ENCODE assay signal across 19 mouse cellular contexts in genomic region chr2:52495097-52495694, GRCm38 (mm10).
DNase-seq lines count a peak whose midpoint lies in the region; ATAC-seq and TF ChIP-seq lines count a peak whose summit lies in the region.
"Had no signal": no experiment of that assay in that cellular context is flagged by ENCODE, and none has a peak within 500 bp of the region (broad histone marks: within the 10 kb centered on the region; RNA-seq: fewer than 3 reads in every experiment).

No protein-coding gene starts in this region.

- ATAC-seq in forebrain, embryonic 13.5 days = peak; percentile 69; the same call in 1 of the 2 replicates
- no peak for ATAC-seq in forebrain, embryonic 12.5 days (ENCODE audit: low FRiP score)
- peak; percentile 66; the same call in 1 of the 2 replicates for ATAC-seq in hindbrain, postnatal 0 days
- no peak for ATAC-seq in hindbrain, embryonic 13.5 days (ENCODE audit: low FRiP score)
- ATAC-seq: activated CD4-positive, CD25-positive, alpha-beta regulatory T cell, adult 4 months; intestine, embryonic 16.5 days; liver, embryonic 12.5 days had no signal

- no peak overlapping the region for H3K27ac ChIP-seq in forebrain, embryonic 13.5 days
- no peak overlapping the region for H3K27ac ChIP-seq in forebrain, embryonic 12.5 days
- no peak overlapping the region for H3K27ac ChIP-seq in hindbrain, postnatal 0 days
- H3K27ac ChIP-seq in hindbrain, embryonic 13.5 days = no peak overlapping the region
- H3K27ac ChIP-seq: hindbrain, embryonic 10.5 days; limb, embryonic 12.5 days; liver, embryonic 12.5 days had no signal

- H3K27me3 ChIP-seq in forebrain, embryonic 13.5 days = no peaks in the 10 kb centered on the region
- peaks cover 4% of the 10 kb centered on the region; the same call in 1 of the 2 replicates for H3K27me3 ChIP-seq in forebrain, embryonic 12.5 days
- H3K27me3 ChIP-seq in hindbrain, postnatal 0 days (ENCODE audit: insufficient read depth, low read length) = no peaks in the 10 kb centered on the region
- no peaks in the 10 kb centered on the region for H3K27me3 ChIP-seq in hindbrain, embryonic 13.5 days
- H3K27me3 ChIP-seq: liver, embryonic 12.5 days had no signal

- H3K4me1 ChIP-seq in forebrain, embryonic 13.5 days = peaks cover 11% of the 10 kb centered on the region
- peaks cover 5% of the 10 kb centered on the region for H3K4me1 ChIP-seq in forebrain, embryonic 12.5 days
- H3K4me1 ChIP-seq in hindbrain, postnatal 0 days (ENCODE audit: insufficient read depth, low read length) = no peaks in the 10 kb centered on the region
- peaks cover 32% of the 10 kb centered on the region for H3K4me1 ChIP-seq in hindbrain, embryonic 13.5 days (replicated peaks)
- H3K4me1 ChIP-seq: hindbrain, embryonic 10.5 days; liver, embryonic 12.5 days had no signal

- TF ChIP-seq CTCF in hindbrain, postnatal 0 days (IDR thresholded peaks at IDR 0.05; ENCODE audit: low read depth) = no peak

- DNase-seq in hindbrain, postnatal 0 days (ENCODE audit: low spot score) = no peak
- peak; percentile 33 for DNase-seq in right cerebral cortex, adult 18-20 months
- DNase-seq in right cerebral cortex, postnatal 36 days (ENCODE audit: low spot score in 2 of 2) = no peak
- no peak for DNase-seq in c-Kit-positive CD71-positive TER-119-positive erythroid progenitor cells, embryonic 14.5 days (ENCODE audit: low spot score)
- DNase-seq: adrenal gland, postnatal 25 days; cerebellum, adult 8-10 months; gastrocnemius, postnatal 36 days; lung, adult 2 months; thymus, postnatal 14 days had no signal

- no peak overlapping the region for H3K4me3 ChIP-seq in forebrain, embryonic 13.5 days
- no peak overlapping the region for H3K4me3 ChIP-seq in forebrain, embryonic 12.5 days (replicated peaks)
- H3K4me3 ChIP-seq in hindbrain, postnatal 0 days (ENCODE audit: low read length) = no peak overlapping the region
- no peak overlapping the region for H3K4me3 ChIP-seq in hindbrain, embryonic 13.5 days
- H3K4me3 ChIP-seq: erythroblast, embryonic 14.5 days; hindbrain, embryonic 10.5 days; limb, embryonic 12.5 days; liver, embryonic 12.5 days had no signal

- H3K36me3 ChIP-seq in forebrain, embryonic 13.5 days (ENCODE audit: poor library complexity, severe bottlenecking) = no peaks in the 10 kb centered on the region
- no peaks in the 10 kb centered on the region for H3K36me3 ChIP-seq in forebrain, embryonic 12.5 days (replicated peaks)
- no peaks in the 10 kb centered on the region for H3K36me3 ChIP-seq in hindbrain, postnatal 0 days (ENCODE audit: insufficient read depth, low read length)
- H3K36me3 ChIP-seq in hindbrain, embryonic 13.5 days = no peaks in the 10 kb centered on the region
- H3K36me3 ChIP-seq: G1E; hindbrain, embryonic 10.5 days; limb, embryonic 12.5 days; liver, embryonic 12.5 days had no signal

- H3K9me3 ChIP-seq in forebrain, embryonic 13.5 days (replicated peaks) = no peaks in the 10 kb centered on the region
- no peaks in the 10 kb centered on the region for H3K9me3 ChIP-seq in forebrain, embryonic 12.5 days
- no peaks in the 10 kb centered on the region for H3K9me3 ChIP-seq in hindbrain, postnatal 0 days (ENCODE audit: low read length)
- no peaks in the 10 kb centered on the region for H3K9me3 ChIP-seq in hindbrain, embryonic 13.5 days
- H3K9me3 ChIP-seq: G1E; hindbrain, embryonic 10.5 days; limb, embryonic 12.5 days; liver, embryonic 12.5 days had no signal

- H3K9ac ChIP-seq in forebrain, embryonic 13.5 days = no peak overlapping the region
- no peak overlapping the region for H3K9ac ChIP-seq in forebrain, embryonic 12.5 days
- no peak overlapping the region for H3K9ac ChIP-seq in hindbrain, postnatal 0 days (replicated peaks; ENCODE audit: low read length)
- H3K9ac ChIP-seq in hindbrain, embryonic 13.5 days = no peak overlapping the region
- H3K9ac ChIP-seq: limb, embryonic 12.5 days; liver, embryonic 12.5 days had no signal

- WGBS in forebrain, embryonic 13.5 days = 78% methylated on average over 11 of the region's 11 CpGs
- WGBS in forebrain, embryonic 12.5 days = 76% methylated on average over 11 of the region's 11 CpGs
- WGBS in hindbrain, postnatal 0 days = 64% methylated on average over 11 of the region's 11 CpGs
- WGBS in hindbrain, embryonic 13.5 days = 81% methylated on average over 11 of the region's 11 CpGs

- H3K4me2 ChIP-seq in forebrain, embryonic 13.5 days = no peak overlapping the region
- H3K4me2 ChIP-seq in forebrain, embryonic 12.5 days = no peak overlapping the region
- no peak overlapping the region for H3K4me2 ChIP-seq in hindbrain, postnatal 0 days (ENCODE audit: low read depth, low read length)
- H3K4me2 ChIP-seq in hindbrain, embryonic 13.5 days = no peak overlapping the region
- H3K4me2 ChIP-seq: limb, embryonic 12.5 days; liver, embryonic 12.5 days had no signal

Comparison
In these comparisons a context has a peak if more than half of its experiments do, and no peak if none do; other contexts are left out.
1. ATAC-seq: peak in forebrain, embryonic 13.5 days (single experiment) and hindbrain, postnatal 0 days (single experiment); none in forebrain, embryonic 12.5 days (single experiment) and hindbrain, embryonic 13.5 days (single experiment).